Mouse (Mus musculus) T-cell, adult 66 days (primary cell): ENCODE data around the gene Sp110. TPM values are rescaled to one million over a fixed set of nuclear protein-coding genes. Genes with fewer than 3 reads are reported as not detected.

Experiments used
- total RNA-seq, 2 experiments: library from RNA; stranded (reverse); gene quantifications; 3 replicates in 1 of 2; 4 replicates in 1 of 2; pipeline ENCODE4 v1.2.4; 2023

Sp110 gene
- total RNA-seq: 100 to 1,000 TPM; 140 to 144 TPM

DNA sequence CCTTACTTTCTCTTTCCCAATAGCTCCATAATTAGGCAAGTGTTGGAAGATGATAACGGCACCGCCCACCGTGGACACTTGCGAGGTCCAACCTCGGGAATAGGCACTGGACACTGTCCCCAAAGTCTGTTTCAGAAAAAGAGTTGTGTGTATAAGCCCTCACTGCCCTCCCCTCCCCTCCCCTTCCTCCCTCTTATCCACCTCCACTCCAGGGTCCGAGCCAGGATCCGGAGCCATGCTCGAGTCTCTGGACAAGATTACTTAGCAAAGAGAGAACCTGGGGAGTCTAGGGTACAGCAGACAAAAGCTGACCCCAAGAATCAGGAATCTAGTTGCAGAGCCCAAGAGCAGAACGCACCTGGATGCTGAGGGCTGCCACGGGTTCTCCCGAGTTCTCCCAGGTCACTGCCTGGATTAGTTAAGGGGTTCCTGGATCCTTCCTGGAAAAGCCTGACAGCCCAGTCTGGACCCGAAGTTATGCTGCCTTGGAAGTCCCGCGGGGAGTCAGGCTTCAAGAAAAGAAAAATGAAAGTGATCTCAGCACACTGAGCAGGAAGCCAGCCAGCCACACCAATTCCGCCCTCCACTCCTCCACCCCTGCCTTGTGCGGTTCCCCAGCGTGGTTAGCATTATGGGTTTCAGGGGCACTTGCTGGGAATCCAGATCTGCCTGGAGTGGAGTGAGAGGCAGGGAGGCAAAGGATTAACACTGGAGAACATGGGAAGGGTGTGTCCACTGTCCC is at the start of gene Sp110:
Sp110 (minus strand) TSS at position 547 of the 742 bp plus-strand sequence.

DNA sequence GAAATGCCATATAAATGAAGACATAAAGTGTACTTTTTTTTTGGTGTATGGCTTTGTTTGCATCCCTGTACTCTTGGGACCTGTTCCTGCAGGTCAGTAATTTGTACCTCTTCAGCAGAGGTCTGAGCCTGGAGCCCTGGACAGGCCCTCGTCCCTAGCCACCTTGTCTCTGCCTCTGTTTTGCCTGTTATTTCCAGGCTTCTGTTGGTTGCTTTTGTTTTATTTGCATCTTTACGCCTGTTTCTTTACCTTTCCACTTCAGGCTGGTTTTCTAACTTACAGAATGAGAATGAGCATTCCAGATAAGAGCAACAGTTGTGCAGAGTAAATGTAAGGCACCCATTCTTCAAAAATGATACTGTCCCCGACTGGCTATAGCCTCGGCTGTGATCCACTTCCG is 1.5 kb upstream of the Sp110 start, which contains the start of gene Sp140:
Sp140 (plus strand) TSS at position 301 of the 400 bp plus-strand sequence.

DNA sequence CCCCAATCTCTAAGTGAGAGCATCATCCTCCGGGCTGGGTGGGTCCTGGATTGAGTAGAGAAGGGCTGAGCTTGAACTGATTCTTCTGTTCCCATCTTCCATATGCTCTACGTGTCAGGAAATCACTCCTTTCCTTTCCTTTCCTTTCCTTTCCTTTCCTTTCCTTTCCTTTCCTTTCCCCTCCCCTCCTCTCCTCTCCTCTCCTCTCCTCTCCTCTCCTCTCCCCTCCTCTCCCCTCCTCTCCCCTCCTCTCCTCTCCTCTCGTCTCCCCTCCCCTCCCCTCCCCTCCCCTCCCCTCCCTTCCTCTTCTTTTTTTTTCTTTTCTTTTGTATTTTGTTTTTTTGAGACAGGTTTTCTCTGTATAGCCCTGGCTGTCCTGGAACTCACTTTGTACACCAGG is 23.2 kb downstream of the Sp110 start, which contains the start of gene G530012D18Rik:
G530012D18Rik (plus strand) TSS at position 301 of the 400 bp plus-strand sequence.

Other genes with a start within 250 kb of the Sp110 start
- not detected for gene G530012D18Rik, start 23.1 kb downstream of the Sp110 start, total RNA-seq
- gene Sp140, start 1.6 kb upstream of the Sp110 start, total RNA-seq: 10 to 100 TPM; 47.7 to 53.4 TPM
- gene Sp100, start 51.2 kb upstream of the Sp110 start, total RNA-seq: 100 to 1,000 TPM; 661 to 663 TPM
- gene A630001G21Rik, start 179.8 kb upstream of the Sp110 start, total RNA-seq: 10 to 100 TPM; 26.2 to 32.2 TPM
- 100 to 1,000 TPM; 125 to 130 TPM for gene Cab39, start 194.6 kb upstream of the Sp110 start, total RNA-seq